Mouse (Mus musculus) intestine, embryonic 14.5 days (tissue): Measurements from ENCODE around the gene Bco1. TPM values are rescaled to one million over a fixed set of nuclear protein-coding genes. Genes with fewer than 3 reads are reported as not detected.

Source experiments
- ATAC-seq: fragments of 200-750 bp; cut with Nextera tagmentation; replicated peaks from 2 replicates; pipeline ENCODE4 v1.8.0; 2017; ENCODE audit warnings: low read depth, moderate number of reproducible peaks, moderate TSS enrichment, moderate library complexity; ENCODE audit not compliant: low FRiP score, low TSS enrichment
- DNase-seq: peaks from one replicate; pipeline ENCODE4 v3.0.0-alpha.2; 2018; ENCODE audit warnings: low spot score
- H3K27ac ChIP-seq: fragments of 300-500 bp; sonication (generic); 2 replicates; pipeline ENCODE4 v1.5.1; 2014; ENCODE audit warnings: low read depth, mild to moderate bottlenecking, control low read depth
- H3K27me3 ChIP-seq: fragments of 300-500 bp; sonication (generic); replicated peaks from 2 replicates; pipeline ENCODE4 v1.6.1; 2014; ENCODE audit warnings: low read length, control low read depth; ENCODE audit not compliant: control insufficient read depth, insufficient read depth
- H3K36me3 ChIP-seq: fragments of 300-500 bp; sonication (generic); 2 replicates; pipeline ENCODE4 v1.6.1; 2014; ENCODE audit warnings: low read length, control low read depth; ENCODE audit not compliant: control insufficient read depth, insufficient read depth
- H3K4me1 ChIP-seq: fragments of 300-500 bp; sonication (generic); replicated peaks from 2 replicates; pipeline ENCODE4 v1.6.1; 2014; ENCODE audit warnings: low read length, control low read depth, mixed read lengths; ENCODE audit not compliant: control insufficient read depth, insufficient read depth
- H3K4me2 ChIP-seq: fragments of 300-500 bp; sonication (generic); 2 replicates; pipeline ENCODE4 v1.6.1; 2014; ENCODE audit warnings: low read length
- H3K4me3 ChIP-seq: fragments of 300-500 bp; sonication (generic); 2 replicates; pipeline ENCODE4 v1.5.1; 2014; ENCODE audit warnings: low read depth, low read length, control low read depth, mixed read lengths
- H3K9ac ChIP-seq: fragments of 300-500 bp; sonication (generic); 2 replicates; pipeline ENCODE4 v1.6.1; 2014; ENCODE audit warnings: mild to moderate bottlenecking, low read length
- H3K9me3 ChIP-seq: fragments of 300-500 bp; sonication (generic); 2 replicates; pipeline ENCODE4 v1.6.1; 2016; ENCODE audit warnings: low read length, control low read depth; ENCODE audit not compliant: control insufficient read depth
- WGBS: fragments of 180-500 bp; shearing (Covaris S2); extraction: QIAGEN DNeasy Blood & Tissue Kit; methylation state at CpG from one replicate; pipeline ENCODE4 v1.1.7; 2014; 5-methylcytosine and 5-hydroxymethylcytosine counted together
- polyA plus RNA-seq: library from polyadenylated mRNA; unstranded; fragments of >200 nt; fragmentation: Nextera tagmentation; extraction: Ambion mirVana; gene quantifications from 2 replicates; pipeline ENCODE4 v1.2.1, GENCODE M21; 2014

Gene Bco1
- polyA plus RNA-seq, 1 experiment from 2014 or later, result 0.97 TPM

- no peak overlapping the region for H3K4me2 ChIP-seq
- DNase-seq (no peak), ATAC-seq (no peak)
- H3K4me1 ChIP-seq, result no peaks in the 10 kb centered on the region
- 71% methylated on average over 13 of the region's 13 CpGs for WGBS
- H3K27me3 ChIP-seq, result no peaks in the 10 kb centered on the region
- no peaks in the 10 kb centered on the region for H3K36me3 ChIP-seq
- H3K27ac ChIP-seq, result no peak overlapping the region
- H3K4me3 ChIP-seq, result no peak overlapping the region
- H3K9ac ChIP-seq, result no peak overlapping the region
- peaks cover 4% of the 10 kb centered on the region for H3K9me3 ChIP-seq
Measured at GRCm38 (mm10) chr8:117061180-117061880, 34.3 kb upstream of the Bco1 start.

GRCm38 (mm10) chr8:117066955-117067354 lies 28.7 kb upstream of the Bco1 start:
- no peak for ATAC-seq
- no peak for DNase-seq
- no peak overlapping the region for H3K27ac ChIP-seq
- peaks cover 4% of the 10 kb centered on the region for H3K9me3 ChIP-seq
- 72% methylated on average over 7 of the region's 7 CpGs for WGBS
- H3K4me1 ChIP-seq, result no peaks in the 10 kb centered on the region
- H3K9ac ChIP-seq, result no peak overlapping the region
- no peak overlapping the region for H3K4me3 ChIP-seq
- no peak overlapping the region for H3K4me2 ChIP-seq
- H3K36me3 ChIP-seq, result no peaks in the 10 kb centered on the region
- no peaks in the 10 kb centered on the region for H3K27me3 ChIP-seq

- H3K4me2 ChIP-seq, result no peak overlapping the region
- no peaks in the 10 kb centered on the region for H3K4me1 ChIP-seq
- H3K9ac ChIP-seq, result no peak overlapping the region
- H3K9me3 ChIP-seq, result peaks cover 2% of the 10 kb centered on the region
- WGBS, result 80% methylated on average over 11 of the region's 11 CpGs
- no peak overlapping the region for H3K4me3 ChIP-seq
- no peak overlapping the region for H3K27ac ChIP-seq
- DNase-seq, result no peak
- no peaks in the 10 kb centered on the region for H3K27me3 ChIP-seq
- no peak for ATAC-seq
- no peaks in the 10 kb centered on the region for H3K36me3 ChIP-seq
Measured at GRCm38 (mm10) chr8:117067396-117067795, 28.3 kb upstream of the Bco1 start.

GRCm38 (mm10) chr8:117068294-117068693 lies 27.4 kb upstream of the Bco1 start:
- Histone ChIP-seq H3K9ac (no peak overlapping the region), H3K4me1 (no peaks in the 10 kb centered on the region), H3K27me3 (no peaks in the 10 kb centered on the region), H3K4me2 (no peak overlapping the region), H3K9me3 (no peaks in the 10 kb centered on the region), H3K36me3 (no peaks in the 10 kb centered on the region), H3K27ac (no peak overlapping the region), H3K4me3 (no peak overlapping the region)
- DNase-seq (no peak), ATAC-seq (no peak)
- 74% methylated on average over 13 of the region's 13 CpGs for WGBS

GRCm38 (mm10) chr8:117069708-117070107 lies 25.9 kb upstream of the Bco1 start:
- Histone ChIP-seq H3K4me2 (no peak overlapping the region), H3K27ac (no peak overlapping the region), H3K27me3 (no peaks in the 10 kb centered on the region), H3K36me3 (no peaks in the 10 kb centered on the region), H3K4me1 (no peaks in the 10 kb centered on the region), H3K4me3 (no peak overlapping the region), H3K9ac (no peak overlapping the region), H3K9me3 (no peaks in the 10 kb centered on the region)
- 81% methylated on average over 1 of the region's 1 CpGs for WGBS
- DNase-seq, result no peak
- ATAC-seq, result no peak

- no peaks in the 10 kb centered on the region for H3K36me3 ChIP-seq
- no peaks in the 10 kb centered on the region for H3K4me1 ChIP-seq
- H3K27me3 ChIP-seq, result no peaks in the 10 kb centered on the region
- H3K9me3 ChIP-seq, result no peaks in the 10 kb centered on the region
- no peak overlapping the region for H3K4me3 ChIP-seq
- no peak overlapping the region for H3K27ac ChIP-seq
- H3K9ac ChIP-seq, result no peak overlapping the region
- DNase-seq (no peak), ATAC-seq (no peak)
- H3K4me2 ChIP-seq, result no peak overlapping the region
- 62% methylated on average over 10 of the region's 10 CpGs for WGBS
Measured at GRCm38 (mm10) chr8:117074350-117075182, 21.1 kb upstream of the Bco1 start.

GRCm38 (mm10) chr8:117078367-117078926 lies 17.2 kb upstream of the Bco1 start:
- H3K4me1 ChIP-seq, result 0 out of 2 replicates have a peak, but pooled peaks cover 3% of the 10 kb centered on the region
- no peak for DNase-seq
- no peak overlapping the region for H3K9ac ChIP-seq
- no peaks in the 10 kb centered on the region for H3K36me3 ChIP-seq
- no peak overlapping the region for H3K27ac ChIP-seq
- no peaks in the 10 kb centered on the region for H3K9me3 ChIP-seq
- no peak overlapping the region for H3K4me3 ChIP-seq
- no peak overlapping the region for H3K4me2 ChIP-seq
- no peaks in the 10 kb centered on the region for H3K27me3 ChIP-seq
- no peak for ATAC-seq
- 77% methylated on average over 7 of the region's 7 CpGs for WGBS

- no peaks in the 10 kb centered on the region for H3K36me3 ChIP-seq
- 0 out of 2 replicates have a peak, but pooled peaks cover 3% of the 10 kb centered on the region for H3K4me1 ChIP-seq
- ATAC-seq (no peak), DNase-seq (no peak)
- no peak overlapping the region for H3K4me2 ChIP-seq
- no peak overlapping the region for H3K9ac ChIP-seq
- H3K9me3 ChIP-seq, result no peaks in the 10 kb centered on the region
- H3K4me3 ChIP-seq, result no peak overlapping the region
- 80% methylated on average over 14 of the region's 14 CpGs for WGBS
- H3K27me3 ChIP-seq, result no peaks in the 10 kb centered on the region
- H3K27ac ChIP-seq, result no peak overlapping the region
Measured at GRCm38 (mm10) chr8:117079652-117080051, 16.0 kb upstream of the Bco1 start.
